Mouse (Mus musculus): Measurements from ENCODE around the gene Islr. TPM values are rescaled to one million over a fixed set of nuclear protein-coding genes. Genes with fewer than 3 reads are reported as not detected.
A peak's percentile ranks its signal among the peaks of the same experiment; 100 is the strongest.
"Not testable (repeated sequence)": the region's sequence is repeated elsewhere in the genome, so short reads cannot be mapped to it uniquely, and the experiment has no call there.

Islr gene
- polyA plus RNA-seq (2016; fragmentation: Nextera tagmentation; extraction: Ambion mirVana), result 4.0 and 4.6 TPM in 2 replicates

- H3K4me3 ChIP-seq, result peak within 1 kb of the TSS; percentile 50
- 1% methylated on average over 42 of the region's 42 CpGs for WGBS
- H3K9me3 ChIP-seq, result no peaks in the 10 kb centered on the region
- no peaks in the 10 kb centered on the region for H3K36me3 ChIP-seq (replicated peaks)
- peaks cover 94% of the 10 kb centered on the region for H3K27me3 ChIP-seq (ENCODE audit: poor library complexity, severe bottlenecking)
- H3K27ac ChIP-seq, result peak within 1 kb of the TSS; percentile 75
- H3K4me1 ChIP-seq, result peaks cover 70% of the 10 kb centered on the region
- peak; percentile 81 for DNase-seq (ENCODE audit: extremely low spot score, low spot score)
Observed at GRCm38 (mm10) chr9:58203516-58204447, at the start of gene Islr, which contains the start of gene Islr2. Gene Islr, minus strand, starts transcription at chr9:58204306. Gene Islr2, minus strand, starts transcription at chr9:58204319.

- 70% methylated on average over 5 of the region's 5 CpGs for WGBS
- peaks cover 26% of the 10 kb centered on the region for H3K36me3 ChIP-seq (replicated peaks)
- DNase-seq (ENCODE audit: extremely low spot score, low spot score); H3K9me3 ChIP-seq; H3K27me3 ChIP-seq (ENCODE audit: poor library complexity, severe bottlenecking): not testable (repeated sequence)
- H3K27ac ChIP-seq, result peak overlapping the region; percentile 88; the same call in 1 of the 2 replicates
- peak overlapping the region; percentile 93 for H3K4me3 ChIP-seq
- peaks cover 40% of the 10 kb centered on the region for H3K4me1 ChIP-seq
Observed at GRCm38 (mm10) chr9:58253805-58254122, 49.7 kb upstream of the Islr start.

GRCm38 (mm10) chr9:58253033-58253804 is 49.1 kb upstream of the Islr start, which contains the start of gene Stoml1:
Gene Stoml1, plus strand, starts transcription at chr9:58253164.
- WGBS, result 1% methylated on average over 31 of the region's 31 CpGs
- H3K4me1 ChIP-seq, result peaks cover 46% of the 10 kb centered on the region
- H3K4me3 ChIP-seq, result peak within 1 kb of the TSS; percentile 93
- H3K36me3 ChIP-seq (replicated peaks), result peaks cover 21% of the 10 kb centered on the region
- H3K27ac ChIP-seq, result peak within 1 kb of the TSS; percentile 88
- no peaks in the 10 kb centered on the region for H3K27me3 ChIP-seq (ENCODE audit: poor library complexity, severe bottlenecking)
- H3K9me3 ChIP-seq, result no peaks in the 10 kb centered on the region
- peak; percentile 96 for DNase-seq (ENCODE audit: extremely low spot score, low spot score)

- H3K9me3 ChIP-seq, result not testable (repeated sequence)
Observed at GRCm38 (mm10) chr9:58250730-58251129, 46.6 kb upstream of the Islr start.

DNA sequence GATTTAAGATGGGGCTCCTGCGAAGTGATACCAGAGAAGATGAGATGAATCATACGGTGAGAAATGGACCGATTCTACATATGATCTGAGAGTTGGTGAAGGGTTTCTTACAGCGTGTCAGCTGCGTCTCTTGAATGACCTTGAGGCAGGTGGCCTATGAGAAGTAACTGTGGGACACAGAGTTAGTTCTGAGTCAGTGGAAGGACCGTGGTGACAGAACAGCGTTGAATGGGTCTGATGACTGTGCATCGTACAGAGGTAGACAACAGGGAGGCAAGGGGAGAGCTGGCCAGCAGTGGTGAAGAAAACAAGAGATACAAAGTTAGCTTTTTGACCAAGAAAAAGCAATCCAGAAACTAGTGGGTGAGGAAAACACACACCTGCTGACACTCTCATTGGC is 46.2 kb upstream of the Islr start:
- H3K4me3 ChIP-seq, result peak overlapping the region; percentile 60
- H3K27me3 ChIP-seq (ENCODE audit: poor library complexity, severe bottlenecking), result no peaks in the 10 kb centered on the region
- H3K27ac ChIP-seq, result peak overlapping the region; percentile 88
- H3K9me3 ChIP-seq, result no peaks in the 10 kb centered on the region
- peaks cover 64% of the 10 kb centered on the region for H3K4me1 ChIP-seq
- no peak for DNase-seq (ENCODE audit: extremely low spot score, low spot score)
- 79% methylated on average over 8 of the region's 8 CpGs for WGBS
- H3K36me3 ChIP-seq (replicated peaks), result peaks cover 7% of the 10 kb centered on the region; the same call in 1 of the 2 replicates

More at GRCm38 (mm10) chr9:58250730-58251129, 46.6 kb upstream of the Islr start:
- H3K4me1 ChIP-seq, result peaks cover 64% of the 10 kb centered on the region
- not testable (repeated sequence) for H3K27me3 ChIP-seq (ENCODE audit: poor library complexity, severe bottlenecking); H3K4me3 ChIP-seq; H3K27ac ChIP-seq; H3K36me3 ChIP-seq (replicated peaks); DNase-seq (ENCODE audit: extremely low spot score, low spot score)
- 82% methylated on average over 1 of the region's 1 CpGs for WGBS

GRCm38 (mm10) chr9:58249592-58250192 is 45.6 kb upstream of the Islr start, which contains the start of gene Pml:
Gene Pml, minus strand, starts transcription at chr9:58249786.
- Histone ChIP-seq H3K4me3 (peak within 1 kb of the TSS; percentile 60), H3K27me3 (ENCODE audit: poor library complexity, severe bottlenecking) (no peaks in the 10 kb centered on the region), H3K9me3 (no peaks in the 10 kb centered on the region), H3K27ac (peak within 1 kb of the TSS; percentile 88), H3K4me1 (peaks cover 58% of the 10 kb centered on the region), H3K36me3 (replicated peaks) (peaks cover 7% of the 10 kb centered on the region; the same call in 1 of the 2 replicates)
- 2% methylated on average over 16 of the region's 16 CpGs for WGBS
- DNase-seq (ENCODE audit: extremely low spot score, low spot score), result peak; percentile 59

- Histone ChIP-seq H3K9me3 (no peaks in the 10 kb centered on the region), H3K4me1 (peaks cover 52% of the 10 kb centered on the region), H3K27me3 (ENCODE audit: poor library complexity, severe bottlenecking) (no peaks in the 10 kb centered on the region), H3K27ac (peak overlapping the region; percentile 88), H3K36me3 (replicated peaks) (peaks cover 9% of the 10 kb centered on the region; the same call in 1 of the 2 replicates), H3K4me3 (peak overlapping the region; percentile 60)
- WGBS, result 53% methylated on average over 7 of the region's 7 CpGs
- no peak for DNase-seq (ENCODE audit: extremely low spot score, low spot score)
Observed at GRCm38 (mm10) chr9:58248746-58249413, 44.8 kb upstream of the Islr start.

DNA sequence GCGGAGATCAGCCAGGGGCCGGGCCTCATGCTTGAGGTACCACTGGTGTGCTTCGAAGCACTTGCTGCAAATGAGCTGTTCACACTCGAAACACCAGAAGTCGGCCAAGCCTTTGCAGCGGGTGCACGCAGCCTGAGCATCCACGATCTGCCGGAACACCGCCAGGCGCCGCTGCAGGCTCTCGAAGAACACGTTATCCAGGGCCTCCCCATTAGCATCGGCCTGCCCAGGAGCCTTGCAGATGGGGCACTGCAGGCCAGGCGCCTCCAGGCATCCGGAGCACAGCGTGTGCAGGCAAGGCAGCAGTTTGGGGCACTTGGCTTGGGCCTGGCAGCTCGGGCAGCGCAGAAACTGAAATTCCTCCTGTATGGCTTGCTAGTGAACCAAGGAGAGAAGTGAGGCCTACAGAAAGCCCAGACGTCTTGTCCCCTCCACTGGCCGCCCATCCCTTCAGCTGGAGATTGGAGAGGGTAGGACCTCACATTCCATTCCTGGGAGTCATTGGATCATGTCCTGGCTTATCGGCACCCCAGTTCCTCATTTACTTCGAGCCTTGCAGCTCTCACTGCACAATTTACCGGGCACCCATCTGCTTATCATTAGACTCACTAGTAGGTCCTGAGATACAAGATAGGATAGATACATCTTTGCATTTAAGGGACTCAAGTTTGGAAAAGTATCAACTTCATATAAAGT is 43.1 kb upstream of the Islr start:
- peaks cover 17% of the 10 kb centered on the region for H3K36me3 ChIP-seq (replicated peaks)
- peak; percentile 81 for DNase-seq (ENCODE audit: extremely low spot score, low spot score)
- 20% methylated on average over 25 of the region's 25 CpGs for WGBS
- peak overlapping the region; percentile 43 for H3K4me3 ChIP-seq
- H3K4me1 ChIP-seq, result peaks cover 47% of the 10 kb centered on the region
- peak overlapping the region; percentile 82 for H3K27ac ChIP-seq
- no peaks in the 10 kb centered on the region for H3K9me3 ChIP-seq
- H3K27me3 ChIP-seq (ENCODE audit: poor library complexity, severe bottlenecking), result no peaks in the 10 kb centered on the region

DNA sequence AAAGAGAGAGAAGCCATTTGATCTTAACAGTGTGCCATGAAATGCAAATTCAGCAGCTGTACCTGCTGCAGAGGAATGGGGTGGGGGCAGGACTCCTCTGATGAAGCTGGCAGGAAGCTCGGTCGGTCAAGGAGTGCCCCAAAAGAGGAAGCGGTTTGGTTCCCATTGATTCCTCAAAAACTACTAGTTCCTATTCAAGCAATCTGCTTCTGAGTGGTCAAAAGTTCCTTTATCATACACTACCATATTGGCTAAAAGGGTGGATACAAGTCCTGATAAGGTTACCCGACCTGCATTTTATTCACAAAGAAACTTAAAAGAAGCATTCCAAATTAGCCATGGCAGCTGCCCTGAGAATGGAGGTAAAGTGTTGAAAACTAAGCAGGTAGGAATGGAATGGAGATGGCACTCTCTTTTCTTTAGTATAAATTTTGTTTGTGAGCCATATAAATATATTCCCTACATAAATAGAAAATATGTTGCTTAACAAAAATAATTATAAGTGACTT is 42.0 kb upstream of the Islr start:
- no peak for DNase-seq (ENCODE audit: extremely low spot score, low spot score)

DNA sequence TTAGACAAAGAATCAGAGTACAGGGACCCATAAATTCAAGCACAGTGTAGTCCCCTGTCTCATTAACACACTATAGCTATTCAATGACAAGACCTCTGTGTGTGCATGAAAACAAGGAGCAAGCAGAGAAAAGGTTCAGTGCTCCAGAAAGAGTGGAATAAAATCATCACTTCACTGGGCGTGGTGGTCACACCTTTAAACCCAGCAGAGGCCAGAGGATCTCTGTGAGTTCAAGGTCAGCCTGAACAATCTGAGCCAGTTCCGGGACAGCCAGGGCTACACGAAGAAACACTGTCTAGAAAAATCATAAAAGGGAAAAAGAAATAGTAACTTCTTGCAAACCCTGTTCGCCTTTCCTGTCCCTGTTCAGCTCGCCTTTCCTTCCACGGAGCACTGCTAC is 39.6 kb upstream of the Islr start:
- peaks cover 40% of the 10 kb centered on the region for H3K4me1 ChIP-seq
- peaks cover 21% of the 10 kb centered on the region for H3K36me3 ChIP-seq (replicated peaks)
- no peaks in the 10 kb centered on the region for H3K27me3 ChIP-seq (ENCODE audit: poor library complexity, severe bottlenecking)
- no peak for DNase-seq (ENCODE audit: extremely low spot score, low spot score)
- no peak overlapping the region for H3K27ac ChIP-seq
- no peak overlapping the region for H3K4me3 ChIP-seq
- WGBS, result 94% methylated on average over 6 of the region's 6 CpGs
- no peaks in the 10 kb centered on the region for H3K9me3 ChIP-seq

More for the DNA sequence above, 42.0 kb upstream of the Islr start:
- Histone ChIP-seq H3K36me3 (replicated peaks) (peaks cover 17% of the 10 kb centered on the region), H3K4me1 (peaks cover 57% of the 10 kb centered on the region), H3K9me3 (no peaks in the 10 kb centered on the region), H3K27ac (no peak overlapping the region), H3K4me3 (no peak overlapping the region), H3K27me3 (ENCODE audit: poor library complexity, severe bottlenecking) (no peaks in the 10 kb centered on the region)
- WGBS, result 79% methylated on average over 4 of the region's 4 CpGs

DNA sequence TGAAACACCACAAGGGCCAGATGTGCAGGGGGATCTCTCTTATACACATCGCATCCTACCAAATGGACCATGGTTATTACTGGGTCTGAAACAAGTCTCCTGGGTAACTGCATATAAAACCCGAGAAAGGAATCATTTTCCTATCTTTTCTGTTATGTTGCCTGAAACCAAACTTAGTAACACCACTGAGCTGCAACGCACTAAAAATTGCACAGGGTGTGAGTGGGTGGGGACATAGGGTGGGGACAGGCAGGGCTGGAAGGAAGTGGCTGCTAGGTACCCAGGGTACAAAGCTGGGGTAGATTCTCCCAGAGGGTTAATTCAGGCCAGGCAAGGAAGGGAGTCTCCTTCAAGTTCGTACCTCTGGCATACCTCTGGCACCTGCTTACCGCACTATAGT is 38.6 kb upstream of the Islr start:
- Histone ChIP-seq H3K36me3 (replicated peaks) (peaks cover 21% of the 10 kb centered on the region), H3K27me3 (ENCODE audit: poor library complexity, severe bottlenecking) (no peaks in the 10 kb centered on the region), H3K4me1 (peaks cover 30% of the 10 kb centered on the region), H3K27ac (no peak overlapping the region), H3K9me3 (no peaks in the 10 kb centered on the region), H3K4me3 (no peak overlapping the region)
- WGBS, result 92% methylated on average over 5 of the region's 5 CpGs
- no peak for DNase-seq (ENCODE audit: extremely low spot score, low spot score)

Data from forebrain, embryonic 10.5 days (tissue).